Mouse (Mus musculus) G1E (cell line): ENCODE measurements around the gene Smarcal1.

Experiments
- CTCF ChIP-seq: IDR thresholded peaks from 2 replicates; pipeline ENCODE4 v1.5.1; 2012; ENCODE audit warnings: low read depth, low read length, inconsistent platforms, mixed read lengths
- GATA1 ChIP-seq: IDR thresholded peaks from 2 replicates; pipeline ENCODE4 v1.6.1; 2012; ENCODE audit warnings: borderline replicate concordance, low read length, inconsistent platforms, mixed read lengths
- GATA2 ChIP-seq: IDR thresholded peaks from 2 replicates; pipeline ENCODE4 v1.6.1; 2012; ENCODE audit warnings: low read depth, low read length, inconsistent platforms, borderline replicate concordance
- POLR2AphosphoS5 ChIP-seq: IDR thresholded peaks from 2 replicates; pipeline ENCODE4 v1.6.1; 2012; ENCODE audit warnings: low read depth, low read length, inconsistent platforms; ENCODE audit not compliant: insufficient replicate concordance
- TAL1 ChIP-seq: conservative IDR thresholded peaks from 2 replicates; pipeline ENCODE4 v1.6.1; 2012; ENCODE audit warnings: low read depth, low read length, inconsistent platforms, mixed read lengths

- TF ChIP-seq CTCF: no peak
- no peak for TF ChIP-seq GATA2
- TF ChIP-seq GATA1: no peak
- TF ChIP-seq TAL1: no peak
- TF ChIP-seq POLR2AphosphoS5: no peak
These were observed 855 bp downstream of the Smarcal1 start for GRCm38 (mm10) chr1:72583906-72584305.
